Mouse (Mus musculus): Measurements from ENCODE around the gene Depdc7. TPM values are rescaled to one million over a fixed set of nuclear protein-coding genes. Genes with fewer than 3 reads are reported as not detected.

Gene Depdc7
- not detected for total RNA-seq (2023)

GRCm38 (mm10) chr2:104742741-104743064 lies at the start of gene Depdc7:
TSS of gene Depdc7 (minus strand) at chr2:104742878.

GRCm38 (mm10) chr2:104716279-104716678 lies 26.4 kb downstream of the Depdc7 start, which contains the start of gene Pin1rt1:
TSS of gene Pin1rt1 (minus strand) at chr2:104716379.

GRCm38 (mm10) chr2:104711585-104712485 lies 30.8 kb downstream of the Depdc7 start, which contains the start of gene Tcp11l1:
TSS of gene Tcp11l1 (minus strand) at chr2:104712169.

Other genes with a start within 250 kb of the Depdc7 start
- gene Hipk3, start 248.4 kb downstream of the Depdc7 start, total RNA-seq (2023), result 47.3 TPM
- gene Cstf3, start 152.4 kb downstream of the Depdc7 start, total RNA-seq (2023), result 47.3 TPM
- gene Tcp11l1, start 30.7 kb downstream of the Depdc7 start, total RNA-seq (2023), result 1.3 TPM
- not detected for gene Pin1rt1, start 26.5 kb downstream of the Depdc7 start, total RNA-seq (2023)
- gene Qser1, start 73.9 kb upstream of the Depdc7 start, total RNA-seq (2023), result 11.5 TPM
- 3.0 TPM for gene Prrg4, start 107.0 kb upstream of the Depdc7 start, total RNA-seq (2023)
- gene Ccdc73, start 124.9 kb upstream of the Depdc7 start, total RNA-seq (2023), result not detected

All from CD4-positive naive resting alpha-beta T cell, adult 57 days (primary cell).